Mouse (Mus musculus) monocyte, adult 59 days (primary cell): Measurements from ENCODE around the gene Eif2b1. TPM values are rescaled to one million over a fixed set of nuclear protein-coding genes. Genes with fewer than 3 reads are reported as not detected.

ENCODE experiments used
- total RNA-seq, 2 experiments: library from RNA; stranded (reverse); gene quantifications; one replicate each; pipeline ENCODE4 v1.2.4; 2023

The Eif2b1 gene
- 10 to 100 TPM; 21.5 to 22.5 TPM for total RNA-seq

GRCm38 (mm10) chr5:124578633-124579317, at the start of gene Eif2b1, which contains the start of gene Gtf2h3:
TSS of gene Eif2b1 (minus strand) at chr5:124579131.
TSS of gene Gtf2h3 (plus strand) at chr5:124579140.

DNA sequence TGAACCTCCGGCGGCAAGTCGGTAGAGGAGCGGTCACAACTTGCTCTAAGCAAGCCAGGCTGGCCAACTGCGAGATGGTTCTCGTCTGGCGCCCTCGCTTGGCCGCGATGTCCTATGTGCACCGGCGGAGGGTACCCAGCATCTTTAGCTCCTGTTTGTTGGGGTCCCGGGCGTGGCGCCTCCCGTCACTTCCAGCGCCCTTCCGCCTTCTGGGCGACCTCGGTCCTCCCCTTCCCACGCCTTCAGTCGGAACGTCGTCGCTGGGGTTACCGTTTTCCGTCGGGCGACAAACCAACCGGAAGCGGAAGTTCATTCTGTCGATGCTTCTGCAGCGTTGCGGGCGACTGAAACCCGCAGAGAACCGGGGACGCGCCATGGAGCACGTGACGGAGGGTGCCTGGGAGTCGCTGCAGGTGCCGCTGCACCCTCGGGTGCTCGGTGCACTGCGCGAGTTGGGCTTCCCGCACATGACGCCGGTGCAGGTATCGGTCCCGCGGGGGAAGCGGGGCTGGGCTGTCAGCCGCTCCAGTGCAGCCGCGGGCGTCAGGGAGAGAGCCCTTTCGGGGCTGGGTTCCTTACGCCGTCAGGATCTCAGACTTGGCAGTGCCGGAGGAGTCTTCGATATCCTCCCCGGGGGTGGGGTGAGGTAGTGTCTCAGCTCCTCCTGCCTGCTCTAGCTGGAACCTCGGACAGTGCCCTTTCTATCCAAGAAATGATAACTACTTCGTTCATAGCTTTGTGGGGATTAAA, 26.2 kb downstream of the Eif2b1 start, which contains the start of gene Ddx55:
Ddx55 (plus strand) TSS at position 307 of the 750 bp plus-strand sequence.

DNA sequence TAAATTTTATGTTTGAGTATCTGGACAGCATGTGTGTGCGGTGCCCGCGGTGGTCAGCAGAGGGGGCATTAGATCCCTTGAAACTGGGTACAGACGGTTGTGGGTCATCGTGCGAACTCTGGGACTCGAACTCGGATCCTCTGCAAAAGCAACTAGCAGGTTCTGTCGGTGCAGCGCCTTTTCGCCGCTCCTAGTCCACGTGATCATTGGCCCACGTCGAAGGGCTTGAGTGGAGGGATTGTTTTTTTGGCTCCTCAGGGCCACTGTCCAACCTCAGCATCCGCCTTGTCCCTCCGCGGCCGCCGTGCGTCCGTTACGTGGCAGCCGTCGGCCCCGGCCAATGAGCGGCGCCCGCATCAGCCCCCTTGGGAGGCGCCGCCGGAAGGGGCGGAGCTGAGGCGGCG, 38.5 kb downstream of the Eif2b1 start, which contains the start of gene Tmed2:
Tmed2 (plus strand) TSS at position 313 of the 404 bp plus-strand sequence.

DNA sequence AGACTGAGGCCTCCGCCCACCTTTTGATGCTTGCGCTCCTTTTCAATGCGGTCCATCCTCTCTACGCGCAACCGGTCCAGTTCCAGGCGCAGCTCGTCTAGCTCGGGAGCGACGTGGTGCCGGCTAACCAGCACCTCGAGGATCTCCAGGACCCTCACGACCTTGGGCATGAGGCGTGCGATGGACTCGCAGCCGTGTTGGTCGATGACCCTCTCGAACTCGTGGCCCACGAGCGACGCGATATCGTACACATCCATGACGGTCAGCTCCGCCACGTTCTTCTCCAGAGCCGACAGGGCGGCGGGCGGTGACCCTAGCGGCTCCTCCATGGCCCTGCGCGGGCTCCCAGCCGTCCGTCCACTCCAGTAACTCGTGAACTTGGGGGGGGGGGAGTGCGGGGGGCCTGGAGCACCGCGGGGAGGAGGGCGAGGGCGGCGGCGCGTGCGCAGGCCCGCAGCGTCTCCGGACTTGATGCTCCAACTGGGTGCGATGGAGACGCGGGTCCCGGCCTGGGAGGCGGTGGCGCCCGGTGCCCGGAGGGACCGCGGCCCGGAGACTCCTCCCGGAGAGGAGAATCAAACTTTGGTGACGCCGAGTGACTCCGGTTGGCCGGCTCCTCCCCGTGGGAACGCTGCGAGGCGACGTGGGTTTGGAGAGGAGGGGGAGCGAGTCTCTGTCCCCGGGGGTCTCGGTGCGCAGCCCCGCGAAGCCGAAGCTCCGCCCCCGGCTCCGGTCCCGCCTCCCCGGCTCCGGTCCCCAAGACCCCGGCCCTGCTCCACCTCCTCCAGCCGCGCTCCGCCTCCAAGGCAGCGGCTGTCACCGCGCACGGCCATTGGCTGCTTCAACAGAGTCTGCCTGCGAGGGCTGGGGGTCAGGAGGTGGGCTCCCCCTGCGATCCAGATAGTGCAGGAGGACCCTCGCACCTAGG, 48.0 kb downstream of the Eif2b1 start, which contains the start of gene Rilpl1:
Rilpl1 (minus strand) TSS at position 737 of the 928 bp plus-strand sequence.

Other genes starting within 250 kb of the Eif2b1 start
- 100 to 1,000 TPM in 1 of 2 experiments, 10 to 100 TPM in 1; 95.8 to 112 TPM for gene Cdk2ap1, start 216.0 kb downstream of the Eif2b1 start, total RNA-seq
- 100 to 1,000 TPM; 124 to 127 TPM for gene Sbno1, start 153.1 kb downstream of the Eif2b1 start, total RNA-seq
- gene Kmt5a, start 139.2 kb downstream of the Eif2b1 start, total RNA-seq, result 100 to 1,000 TPM; 105 to 109 TPM
- 100 to 1,000 TPM; 205 to 235 TPM for gene Rilpl2, start 100.8 kb downstream of the Eif2b1 start, total RNA-seq
- 10 to 100 TPM; 14.8 to 16.8 TPM for gene Snrnp35, start 96.0 kb downstream of the Eif2b1 start, total RNA-seq
- gene Rilpl1, start 47.7 kb downstream of the Eif2b1 start, total RNA-seq, result 1 to 10 TPM; 2.9 to 5.8 TPM
- gene Tmed2, start 38.4 kb downstream of the Eif2b1 start, total RNA-seq, result 100 to 1,000 TPM; 175 to 201 TPM
- gene Ddx55, start 26.3 kb downstream of the Eif2b1 start, total RNA-seq, result 10 to 100 TPM; 22.0 to 23.7 TPM
- 10 to 100 TPM; 12.3 to 12.7 TPM for gene Gtf2h3, start within 50 bp of the Eif2b1 start, total RNA-seq
- 10 to 100 TPM; 50.6 to 54.7 TPM for gene Atp6v0a2, start 49.4 kb upstream of the Eif2b1 start, total RNA-seq
- gene Dnah10, start 146.0 kb upstream of the Eif2b1 start, total RNA-seq, result not detected